Mouse (Mus musculus) myocyte (in vitro differentiated cells): ENCODE results near the gene Cd80.

Source experiments
- CEBPB ChIP-seq: IDR thresholded peaks from 2 replicates; pipeline ENCODE4 v1.6.1; 2011; ENCODE audit warnings: mild to moderate bottlenecking, moderate library complexity; ENCODE audit not compliant: poor library complexity, insufficient read depth, severe bottlenecking
- MAX ChIP-seq: IDR thresholded peaks from one replicate; pipeline ENCODE4 v1.6.1; 2011; ENCODE audit warnings: low read depth, mild to moderate bottlenecking, control low read depth
- POLR2A ChIP-seq: IDR thresholded peaks from one replicate; pipeline ENCODE4 v1.6.1; 2011; ENCODE audit warnings: low read depth, mild to moderate bottlenecking, control low read depth, moderate library complexity; ENCODE audit not compliant: insufficient read length

DNA sequence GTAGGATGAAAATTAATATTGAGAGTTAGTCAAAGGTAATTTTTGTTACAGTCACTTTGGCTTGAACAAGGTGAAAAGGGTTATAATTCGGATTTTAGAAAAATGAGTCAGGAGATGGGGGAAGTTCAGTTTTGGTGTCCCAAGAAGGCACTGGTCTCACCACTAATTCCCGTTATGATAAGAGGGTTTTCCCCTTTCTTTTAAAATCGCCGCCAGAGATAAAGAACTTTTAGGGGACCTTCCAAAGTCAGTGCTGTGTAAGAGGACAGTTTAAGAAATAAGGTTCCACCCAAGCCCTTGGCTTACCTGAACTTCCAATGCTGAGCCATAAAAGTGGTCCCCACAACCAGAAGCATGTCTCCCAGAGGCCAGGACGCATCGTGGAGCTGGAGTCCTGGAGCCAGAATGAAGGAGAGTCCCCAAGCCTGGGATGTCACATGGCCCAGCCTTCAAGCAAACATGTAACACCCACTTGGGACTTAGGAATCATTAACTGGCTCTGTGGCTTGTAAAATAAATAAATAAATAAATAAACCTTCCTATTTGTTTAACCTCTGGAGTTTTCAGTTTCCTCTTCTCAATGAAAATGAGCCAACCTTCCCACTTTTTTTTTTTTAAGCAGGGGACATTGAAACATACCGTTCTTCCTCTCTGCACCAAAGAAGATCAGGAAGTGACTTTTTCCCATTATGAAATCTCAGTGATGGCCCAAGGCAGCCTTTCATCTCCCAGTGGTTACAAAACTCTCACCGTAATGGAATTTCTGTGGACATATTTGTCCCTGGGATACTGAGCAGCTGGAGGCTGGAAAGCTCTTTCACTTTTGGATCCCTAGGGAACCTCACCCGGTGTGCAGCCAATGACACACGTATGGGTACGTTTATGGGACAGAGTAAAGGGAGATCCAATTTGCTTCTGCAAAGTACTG lies 22.6 kb upstream of the Cd80 start, which contains the start of gene Pla1a:
- TF ChIP-seq MAX (no peak), POLR2A (no peak), CEBPB (0 out of 2 replicates have a peak, but pooled peaks have one; percentile 50)
